Mouse (Mus musculus): Measurements from ENCODE around the gene St3gal3. TPM values are rescaled to one million over a fixed set of nuclear protein-coding genes. Genes with fewer than 3 reads are reported as not detected.

St3gal3 gene
- polyA plus RNA-seq, 1 experiment: 19.3 TPM

- Histone ChIP-seq H3K27ac (ENCODE audit: control insufficient read depth, insufficient read depth, low read length) (no peak overlapping the region), H3K4me3 (ENCODE audit: control insufficient read depth, insufficient read depth, low read length) (no peak overlapping the region), H3K4me1 (replicated peaks; ENCODE audit: control insufficient read depth, insufficient read depth, low read length) (no peaks in the 10 kb centered on the region; the same call in 1 of the 2 replicates), H3K27me3 (ENCODE audit: control insufficient read depth, insufficient read depth, low read length) (no peaks in the 10 kb centered on the region), H3K36me3 (ENCODE audit: control insufficient read depth, insufficient read depth, low read length) (no peaks in the 10 kb centered on the region)
- TF ChIP-seq POLR2A (IDR thresholded peaks at IDR 0.05; ENCODE audit: control insufficient read depth, extremely low read depth, insufficient read depth, low read length, poor library complexity) (no peak), CTCF (IDR thresholded peaks at IDR 0.05; ENCODE audit: borderline replicate concordance, control insufficient read depth, extremely low read depth, insufficient read depth, low read length, poor library complexity) (no peak)
- WGBS: 98% methylated on average over 9 of the region's 9 CpGs
- DNase-seq: no peak
Measured at GRCm38 (mm10) chr4:117977371-117977770, 157.3 kb downstream of the St3gal3 start.

GRCm38 (mm10) chr4:117975820-117976219 is 158.9 kb downstream of the St3gal3 start:
- H3K4me1 ChIP-seq (replicated peaks; ENCODE audit: control insufficient read depth, insufficient read depth, low read length): no peaks in the 10 kb centered on the region; the same call in 1 of the 2 replicates
- DNase-seq: no peak
- WGBS: 89% methylated on average over 1 of the region's 1 CpGs
- no peak overlapping the region for H3K27ac ChIP-seq (ENCODE audit: control insufficient read depth, insufficient read depth, low read length)
- H3K4me3 ChIP-seq (ENCODE audit: control insufficient read depth, insufficient read depth, low read length): no peak overlapping the region
- no peak for TF ChIP-seq CTCF (IDR thresholded peaks at IDR 0.05; ENCODE audit: borderline replicate concordance, control insufficient read depth, extremely low read depth, insufficient read depth, low read length, poor library complexity)
- TF ChIP-seq POLR2A (IDR thresholded peaks at IDR 0.05; ENCODE audit: control insufficient read depth, extremely low read depth, insufficient read depth, low read length, poor library complexity): no peak
- no peaks in the 10 kb centered on the region for H3K36me3 ChIP-seq (ENCODE audit: control insufficient read depth, insufficient read depth, low read length)
- H3K27me3 ChIP-seq (ENCODE audit: control insufficient read depth, insufficient read depth, low read length): no peaks in the 10 kb centered on the region

GRCm38 (mm10) chr4:117974719-117975118 is 160.0 kb downstream of the St3gal3 start:
- 90% methylated on average over 5 of the region's 5 CpGs for WGBS

GRCm38 (mm10) chr4:117972999-117973398 is 161.7 kb downstream of the St3gal3 start:
- TF ChIP-seq CTCF (IDR thresholded peaks at IDR 0.05; ENCODE audit: borderline replicate concordance, control insufficient read depth, extremely low read depth, insufficient read depth, low read length, poor library complexity) (no peak), POLR2A (IDR thresholded peaks at IDR 0.05; ENCODE audit: control insufficient read depth, extremely low read depth, insufficient read depth, low read length, poor library complexity) (no peak)
- 86% methylated on average over 10 of the region's 10 CpGs for WGBS

More at GRCm38 (mm10) chr4:117974719-117975118, 160.0 kb downstream of the St3gal3 start:
- Histone ChIP-seq H3K36me3 (ENCODE audit: control insufficient read depth, insufficient read depth, low read length) (no peaks in the 10 kb centered on the region), H3K4me3 (ENCODE audit: control insufficient read depth, insufficient read depth, low read length) (no peak overlapping the region), H3K4me1 (replicated peaks; ENCODE audit: control insufficient read depth, insufficient read depth, low read length) (no peaks in the 10 kb centered on the region; the same call in 1 of the 2 replicates), H3K27me3 (ENCODE audit: control insufficient read depth, insufficient read depth, low read length) (no peaks in the 10 kb centered on the region), H3K27ac (ENCODE audit: control insufficient read depth, insufficient read depth, low read length) (no peak overlapping the region)
- DNase-seq: no peak
- TF ChIP-seq POLR2A (IDR thresholded peaks at IDR 0.05; ENCODE audit: control insufficient read depth, extremely low read depth, insufficient read depth, low read length, poor library complexity): no peak
- no peak for TF ChIP-seq CTCF (IDR thresholded peaks at IDR 0.05; ENCODE audit: borderline replicate concordance, control insufficient read depth, extremely low read depth, insufficient read depth, low read length, poor library complexity)

GRCm38 (mm10) chr4:117964346-117965025 is 170.2 kb downstream of the St3gal3 start:
- TF ChIP-seq CTCF (IDR thresholded peaks at IDR 0.05; ENCODE audit: borderline replicate concordance, control insufficient read depth, extremely low read depth, insufficient read depth, low read length, poor library complexity) (no peak), POLR2A (IDR thresholded peaks at IDR 0.05; ENCODE audit: control insufficient read depth, extremely low read depth, insufficient read depth, low read length, poor library complexity) (no peak)
- no peaks in the 10 kb centered on the region for H3K36me3 ChIP-seq (ENCODE audit: control insufficient read depth, insufficient read depth, low read length)
- DNase-seq: no peak
- H3K4me1 ChIP-seq (replicated peaks; ENCODE audit: control insufficient read depth, insufficient read depth, low read length): no peaks in the 10 kb centered on the region
- H3K27ac ChIP-seq (ENCODE audit: control insufficient read depth, insufficient read depth, low read length): no peak overlapping the region
- 92% methylated on average over 14 of the region's 14 CpGs for WGBS
- no peaks in the 10 kb centered on the region for H3K27me3 ChIP-seq (ENCODE audit: control insufficient read depth, insufficient read depth, low read length)
- H3K4me3 ChIP-seq (ENCODE audit: control insufficient read depth, insufficient read depth, low read length): no peak overlapping the region

More at GRCm38 (mm10) chr4:117972999-117973398, 161.7 kb downstream of the St3gal3 start:
- Histone ChIP-seq H3K36me3 (ENCODE audit: control insufficient read depth, insufficient read depth, low read length) (no peaks in the 10 kb centered on the region), H3K27me3 (ENCODE audit: control insufficient read depth, insufficient read depth, low read length) (no peaks in the 10 kb centered on the region), H3K4me3 (ENCODE audit: control insufficient read depth, insufficient read depth, low read length) (no peak overlapping the region), H3K4me1 (replicated peaks; ENCODE audit: control insufficient read depth, insufficient read depth, low read length) (no peaks in the 10 kb centered on the region; the same call in 1 of the 2 replicates), H3K27ac (ENCODE audit: control insufficient read depth, insufficient read depth, low read length) (no peak overlapping the region)
- no peak for DNase-seq

- DNase-seq: no peak
- Histone ChIP-seq H3K27ac (ENCODE audit: control insufficient read depth, insufficient read depth, low read length) (no peak overlapping the region), H3K27me3 (ENCODE audit: control insufficient read depth, insufficient read depth, low read length) (no peaks in the 10 kb centered on the region), H3K36me3 (ENCODE audit: control insufficient read depth, insufficient read depth, low read length) (no peaks in the 10 kb centered on the region), H3K4me3 (ENCODE audit: control insufficient read depth, insufficient read depth, low read length) (no peak overlapping the region), H3K4me1 (replicated peaks; ENCODE audit: control insufficient read depth, insufficient read depth, low read length) (no peaks in the 10 kb centered on the region)
- 94% methylated on average over 4 of the region's 4 CpGs for WGBS
- TF ChIP-seq POLR2A (IDR thresholded peaks at IDR 0.05; ENCODE audit: control insufficient read depth, extremely low read depth, insufficient read depth, low read length, poor library complexity): no peak
- TF ChIP-seq CTCF (IDR thresholded peaks at IDR 0.05; ENCODE audit: borderline replicate concordance, control insufficient read depth, extremely low read depth, insufficient read depth, low read length, poor library complexity): no peak
Measured at GRCm38 (mm10) chr4:117957492-117957891, 177.2 kb downstream of the St3gal3 start.
